Mouse (Mus musculus): ENCODE results near the gene C9. TPM values are rescaled to one million over a fixed set of nuclear protein-coding genes. Genes with fewer than 3 reads are reported as not detected.
A peak's percentile ranks its signal among the peaks of the same experiment; 100 is the strongest.

Gene C9
- total and polyA plus RNA-seq, 2 experiments from 2014 or later: not detected

DNA sequence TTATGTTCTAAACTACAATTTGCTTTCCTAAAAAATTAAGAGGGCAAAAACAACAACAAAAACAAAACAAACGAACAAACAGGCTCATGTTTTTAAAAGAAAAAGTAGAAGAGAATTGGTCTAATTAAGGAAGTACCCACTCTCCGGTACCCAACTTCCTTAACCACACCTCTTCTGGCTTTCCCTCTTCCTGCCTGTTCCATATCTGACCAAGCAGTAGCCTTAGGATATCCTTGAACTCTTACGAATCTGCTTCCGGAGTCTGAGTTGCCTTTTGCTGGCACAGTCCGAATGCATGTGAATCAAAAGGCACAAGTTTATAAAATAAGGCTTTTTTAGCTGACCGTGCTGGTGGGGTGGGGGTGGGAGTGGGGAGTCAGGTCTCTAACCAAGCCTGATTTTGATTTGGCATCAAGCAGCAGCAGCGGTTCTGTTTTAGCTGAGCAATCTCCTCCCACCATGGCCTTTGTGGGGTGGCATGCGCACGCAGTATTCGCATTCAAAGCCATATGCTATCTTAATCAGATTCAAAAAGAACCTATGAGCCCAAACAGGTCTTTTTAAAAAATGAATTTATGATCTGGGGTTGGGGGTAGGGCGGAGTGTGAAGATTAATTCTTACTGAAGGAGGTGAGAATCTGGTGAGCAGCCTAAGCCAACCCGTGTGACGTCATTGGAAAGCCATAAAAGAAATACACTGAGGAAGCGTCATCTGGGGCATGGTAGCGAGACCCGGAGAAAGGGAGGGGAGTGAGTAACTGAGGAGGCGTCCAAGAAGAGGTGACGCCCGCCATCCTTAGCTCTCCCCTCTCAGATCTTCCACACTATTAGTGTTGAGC, 74.5 kb downstream of the C9 start:
- no peak overlapping the region for H3K9ac ChIP-seq (replicated peaks; ENCODE audit: low read length, poor library complexity, severe bottlenecking)
- 88% methylated on average over 19 of the region's 19 CpGs for WGBS
- no peaks in the 10 kb centered on the region for H3K27me3 ChIP-seq (ENCODE audit: insufficient read depth, low read length)

DNA sequence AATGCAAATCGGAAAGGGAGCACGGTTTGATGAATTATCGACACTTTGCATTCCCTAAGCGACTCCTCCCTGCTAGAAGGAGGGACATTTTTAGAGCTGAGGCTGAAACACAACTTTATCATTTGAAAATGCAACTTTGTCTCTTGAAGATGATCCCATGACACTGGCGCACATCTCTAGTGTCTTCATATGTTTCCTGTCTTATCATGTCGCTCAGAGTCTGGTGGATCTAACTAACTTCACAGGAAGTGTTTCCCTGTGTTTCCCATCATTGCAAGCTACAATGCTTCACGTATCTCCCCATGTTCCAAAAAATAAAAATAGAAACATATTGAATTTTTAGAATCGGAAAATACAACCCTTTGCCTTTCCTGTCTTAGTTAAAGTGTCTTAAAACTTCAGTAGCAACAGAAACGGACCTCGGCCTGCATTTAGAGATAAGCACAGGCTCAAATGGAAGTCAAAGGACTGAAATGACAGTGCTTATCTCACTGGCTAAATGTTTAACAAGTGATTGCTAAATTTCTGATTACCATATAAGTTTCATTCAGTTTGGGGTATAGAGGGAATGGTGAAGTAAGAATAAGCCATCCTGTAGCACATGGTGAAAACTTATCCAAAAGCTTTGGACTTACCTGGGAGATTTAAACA, 75.5 kb downstream of the C9 start:
- Histone ChIP-seq H3K27me3 (ENCODE audit: insufficient read depth, low read length) (no peaks in the 10 kb centered on the region), H3K9ac (replicated peaks; ENCODE audit: low read length, poor library complexity, severe bottlenecking) (no peak overlapping the region), H3K36me3 (ENCODE audit: insufficient read depth, low read length) (no peaks in the 10 kb centered on the region), H3K9me3 (ENCODE audit: low read length) (no peaks in the 10 kb centered on the region), H3K4me1 (ENCODE audit: insufficient read depth, low read length) (no peaks in the 10 kb centered on the region), H3K27ac (ENCODE audit: low read depth, low read length) (no peak overlapping the region), H3K4me3 (ENCODE audit: low read depth, low read length) (no peak overlapping the region), H3K4me2 (ENCODE audit: low read depth, low read length, poor library complexity, severe bottlenecking) (no peak overlapping the region)
- WGBS: 76% methylated on average over 10 of the region's 10 CpGs
- ATAC-seq (ENCODE audit: low FRiP score) (no peak), DNase-seq (ENCODE audit: low spot score) (no peak)
- TF ChIP-seq CTCF (IDR thresholded peaks at IDR 0.05): no peak

More for the DNA sequence above, 74.5 kb downstream of the C9 start:
- DNase-seq (ENCODE audit: low spot score) (no peak), ATAC-seq (ENCODE audit: low FRiP score) (0 out of 2 replicates have a peak, but pooled peaks have one; percentile 16)
- no peaks in the 10 kb centered on the region for H3K9me3 ChIP-seq (ENCODE audit: low read length)
- no peaks in the 10 kb centered on the region for H3K4me1 ChIP-seq (ENCODE audit: insufficient read depth, low read length)
- TF ChIP-seq CTCF (IDR thresholded peaks at IDR 0.05): no peak
- no peak overlapping the region for H3K4me2 ChIP-seq (ENCODE audit: low read depth, low read length, poor library complexity, severe bottlenecking)
- H3K36me3 ChIP-seq (ENCODE audit: insufficient read depth, low read length): no peaks in the 10 kb centered on the region
- H3K4me3 ChIP-seq (ENCODE audit: low read depth, low read length): no peak overlapping the region
- H3K27ac ChIP-seq (ENCODE audit: low read depth, low read length): no peak overlapping the region

DNA sequence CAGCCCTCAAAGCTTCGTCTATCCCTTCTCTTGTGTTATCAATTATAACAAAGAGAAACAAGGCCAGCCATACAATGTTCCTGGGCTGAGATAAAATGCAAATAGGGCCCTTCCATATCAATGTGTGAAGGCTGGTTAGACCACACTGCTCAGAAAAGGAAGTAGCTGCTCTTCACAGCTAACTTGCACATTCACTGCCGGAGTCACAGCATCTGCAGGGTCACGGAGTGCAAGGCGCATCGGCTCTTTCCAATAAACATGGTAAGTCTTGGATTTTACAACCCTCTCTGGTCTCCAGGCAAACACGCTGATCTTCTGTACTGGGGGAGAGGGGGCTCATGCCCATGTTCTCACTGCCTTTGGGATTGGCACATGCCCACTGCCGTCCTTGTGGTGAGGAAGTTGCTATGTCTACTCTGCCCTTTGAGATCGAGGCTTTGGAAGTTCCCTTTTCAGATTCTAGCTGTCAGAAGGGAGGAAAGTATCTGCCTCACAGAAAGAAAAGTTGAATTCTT, 77.6 kb downstream of the C9 start, which contains the start of gene Fyb:
Gene Fyb, plus strand, starts transcription at position 201 of the 515 bp plus-strand sequence.
- 84% methylated on average over 8 of the region's 8 CpGs for WGBS
- H3K9ac ChIP-seq (replicated peaks; ENCODE audit: low read length, poor library complexity, severe bottlenecking): no peak within 1 kb of the TSS
- H3K4me1 ChIP-seq (ENCODE audit: insufficient read depth, low read length): no peaks in the 10 kb centered on the region
- no peaks in the 10 kb centered on the region for H3K27me3 ChIP-seq (ENCODE audit: insufficient read depth, low read length)
- no peak for TF ChIP-seq CTCF (IDR thresholded peaks at IDR 0.05)
- ATAC-seq (ENCODE audit: low FRiP score) (no peak), DNase-seq (ENCODE audit: low spot score) (no peak)
- no peak within 1 kb of the TSS for H3K4me3 ChIP-seq (ENCODE audit: low read depth, low read length)
- H3K27ac ChIP-seq (ENCODE audit: low read depth, low read length): no peak within 1 kb of the TSS
- no peaks in the 10 kb centered on the region for H3K36me3 ChIP-seq (ENCODE audit: insufficient read depth, low read length)
- no peaks in the 10 kb centered on the region for H3K9me3 ChIP-seq (ENCODE audit: low read length)
- H3K4me2 ChIP-seq (ENCODE audit: low read depth, low read length, poor library complexity, severe bottlenecking): no peak within 1 kb of the TSS

DNA sequence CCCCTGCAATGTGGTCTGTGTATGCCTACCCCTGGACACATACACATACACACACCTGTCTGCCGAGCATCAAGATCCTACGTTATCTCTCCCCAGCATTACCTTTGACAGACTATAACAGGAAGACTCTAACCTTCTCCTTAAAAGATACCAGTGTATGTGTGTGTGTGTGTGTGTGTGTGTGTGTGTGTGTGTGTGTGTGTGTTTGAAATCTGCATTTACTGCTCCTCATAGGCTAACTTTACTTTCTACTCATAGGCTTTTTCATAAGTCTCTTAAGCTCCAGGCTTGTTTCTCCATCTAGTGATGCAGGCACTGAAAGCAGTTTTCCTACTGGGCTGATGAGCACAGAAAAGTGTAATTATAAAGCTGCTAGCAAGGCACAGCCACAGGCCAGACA, 79.7 kb downstream of the C9 start:
- Histone ChIP-seq H3K4me3 (ENCODE audit: low read depth, low read length) (no peak overlapping the region), H3K27me3 (ENCODE audit: insufficient read depth, low read length) (no peaks in the 10 kb centered on the region), H3K4me1 (ENCODE audit: insufficient read depth, low read length) (no peaks in the 10 kb centered on the region), H3K36me3 (ENCODE audit: insufficient read depth, low read length) (no peaks in the 10 kb centered on the region), H3K4me2 (ENCODE audit: low read depth, low read length, poor library complexity, severe bottlenecking) (no peak overlapping the region), H3K27ac (ENCODE audit: low read depth, low read length) (no peak overlapping the region), H3K9ac (replicated peaks; ENCODE audit: low read length, poor library complexity, severe bottlenecking) (no peak overlapping the region), H3K9me3 (ENCODE audit: low read length) (no peaks in the 10 kb centered on the region)
- DNase-seq (ENCODE audit: low spot score) (no peak), ATAC-seq (ENCODE audit: low FRiP score) (no peak)
- no peak for TF ChIP-seq CTCF (IDR thresholded peaks at IDR 0.05)
- 89% methylated on average over 2 of the region's 2 CpGs for WGBS

DNA sequence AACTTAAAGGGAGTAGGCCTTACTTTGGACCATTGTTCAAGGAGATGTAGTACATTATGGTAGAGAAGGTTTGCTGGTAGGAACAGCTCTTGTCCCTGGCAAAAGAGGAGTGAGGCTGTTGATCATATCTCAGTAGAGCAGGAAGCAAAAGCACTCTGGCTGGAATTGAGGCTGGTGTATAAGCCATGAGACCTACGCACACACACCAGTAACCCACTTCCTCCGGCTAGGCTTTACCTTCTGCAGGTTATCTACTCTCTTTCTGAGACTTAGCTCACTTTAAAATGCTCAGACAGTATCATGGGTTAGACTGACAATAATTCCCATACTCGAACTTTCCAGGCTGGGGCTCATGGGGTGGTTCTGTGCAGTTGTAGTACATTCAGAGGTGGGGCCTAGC, 80.3 kb downstream of the C9 start:
- Histone ChIP-seq H3K4me3 (ENCODE audit: low read depth, low read length) (no peak overlapping the region), H3K36me3 (ENCODE audit: insufficient read depth, low read length) (no peaks in the 10 kb centered on the region), H3K9ac (replicated peaks; ENCODE audit: low read length, poor library complexity, severe bottlenecking) (no peak overlapping the region), H3K9me3 (ENCODE audit: low read length) (no peaks in the 10 kb centered on the region), H3K4me2 (ENCODE audit: low read depth, low read length, poor library complexity, severe bottlenecking) (no peak overlapping the region), H3K4me1 (ENCODE audit: insufficient read depth, low read length) (no peaks in the 10 kb centered on the region), H3K27ac (ENCODE audit: low read depth, low read length) (no peak overlapping the region), H3K27me3 (ENCODE audit: insufficient read depth, low read length) (no peaks in the 10 kb centered on the region)
- ATAC-seq (ENCODE audit: low FRiP score): no peak
- no peak for DNase-seq (ENCODE audit: low spot score)
- no peak for TF ChIP-seq CTCF (IDR thresholded peaks at IDR 0.05)
- 90% methylated on average over 3 of the region's 3 CpGs for WGBS

DNA sequence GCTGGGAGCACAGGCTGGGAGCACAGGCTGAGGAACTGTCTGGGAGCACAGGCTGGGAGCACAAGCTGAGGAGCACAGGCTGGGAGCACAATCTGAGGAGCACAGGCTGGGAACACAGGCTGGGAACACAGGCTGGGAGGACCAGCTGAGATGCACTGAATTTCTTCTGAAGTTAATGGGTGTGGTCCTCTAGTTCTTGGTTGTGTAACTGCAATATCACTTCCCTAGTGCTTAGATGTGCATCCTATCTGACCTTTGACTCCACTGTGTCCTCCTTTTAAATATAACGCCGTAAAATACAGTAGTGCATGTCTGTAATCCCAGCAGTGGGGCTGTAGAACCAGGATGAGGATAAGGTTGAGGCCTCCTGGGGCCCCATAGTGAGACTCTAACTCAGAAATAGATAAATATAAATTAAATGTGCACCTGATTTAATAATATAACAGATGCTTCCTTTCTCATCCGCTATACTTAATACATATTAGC, 88.8 kb downstream of the C9 start:
- Histone ChIP-seq H3K4me2 (ENCODE audit: low read depth, low read length, poor library complexity, severe bottlenecking) (no peak overlapping the region), H3K27me3 (ENCODE audit: insufficient read depth, low read length) (no peaks in the 10 kb centered on the region), H3K4me3 (ENCODE audit: low read depth, low read length) (no peak overlapping the region), H3K9me3 (ENCODE audit: low read length) (no peaks in the 10 kb centered on the region), H3K4me1 (ENCODE audit: insufficient read depth, low read length) (no peaks in the 10 kb centered on the region), H3K27ac (ENCODE audit: low read depth, low read length) (no peak overlapping the region), H3K36me3 (ENCODE audit: insufficient read depth, low read length) (no peaks in the 10 kb centered on the region), H3K9ac (replicated peaks; ENCODE audit: low read length, poor library complexity, severe bottlenecking) (no peak overlapping the region)
- no peak for TF ChIP-seq CTCF (IDR thresholded peaks at IDR 0.05)
- ATAC-seq (ENCODE audit: low FRiP score) (no peak), DNase-seq (ENCODE audit: low spot score) (no peak)
- WGBS: 91% methylated on average over 3 of the region's 3 CpGs
